Mouse (Mus musculus): ENCODE measurements at regions not wholly inside any gene's neighbourhood (a gene's known extent, or its start where the extent isn't known, plus 50 kb on each side); places are given as distances from the start of the nearest gene placed in this dataset.
A peak's percentile ranks its signal among the peaks of the same experiment; 100 is the strongest.

- no peak overlapping the region for H3K9ac ChIP-seq (ENCODE audit: low read length)
- H3K4me2 ChIP-seq (ENCODE audit: low read depth, low read length), result no peak overlapping the region
- H3K27me3 ChIP-seq (ENCODE audit: control insufficient read depth, insufficient read depth, low read length), result no peaks in the 10 kb centered on the region
- no peaks in the 10 kb centered on the region for H3K4me1 ChIP-seq (ENCODE audit: control insufficient read depth, insufficient read depth, low read length)
- no peaks in the 10 kb centered on the region for H3K9me3 ChIP-seq (replicated peaks; ENCODE audit: control insufficient read depth, low read length)
- no peak overlapping the region for H3K4me3 ChIP-seq (replicated peaks; ENCODE audit: low read length)
- no peaks in the 10 kb centered on the region for H3K36me3 ChIP-seq (ENCODE audit: control insufficient read depth, insufficient read depth, low read length)
- H3K27ac ChIP-seq (ENCODE audit: low read length), result no peak overlapping the region
- WGBS, result 73% methylated on average over 12 of the region's 12 CpGs
- ATAC-seq (ENCODE audit: insufficient read depth, low FRiP score), result peak; percentile 62; the same call in 1 of the 2 replicates
Measured at GRCm38 (mm10) chr2:160209589-160210264, 124.2 kb downstream of the Gm826 start.

GRCm38 (mm10) chr2:160208295-160208694 lies 125.7 kb downstream of the Gm826 start:
- H3K4me1 ChIP-seq (ENCODE audit: control insufficient read depth, insufficient read depth, low read length), result no peaks in the 10 kb centered on the region
- no peaks in the 10 kb centered on the region for H3K9me3 ChIP-seq (replicated peaks; ENCODE audit: control insufficient read depth, low read length)
- no peak overlapping the region for H3K4me2 ChIP-seq (ENCODE audit: low read depth, low read length)
- ATAC-seq (ENCODE audit: insufficient read depth, low FRiP score), result no peak
- no peaks in the 10 kb centered on the region for H3K27me3 ChIP-seq (ENCODE audit: control insufficient read depth, insufficient read depth, low read length)
- H3K36me3 ChIP-seq (ENCODE audit: control insufficient read depth, insufficient read depth, low read length), result no peaks in the 10 kb centered on the region
- no peak overlapping the region for H3K9ac ChIP-seq (ENCODE audit: low read length)
- no peak overlapping the region for H3K4me3 ChIP-seq (replicated peaks; ENCODE audit: low read length)
- WGBS, result 69% methylated on average over 3 of the region's 3 CpGs
- no peak overlapping the region for H3K27ac ChIP-seq (ENCODE audit: low read length)

GRCm38 (mm10) chr2:160207226-160207625 lies 126.7 kb downstream of the Gm826 start:
- no peaks in the 10 kb centered on the region for H3K36me3 ChIP-seq (ENCODE audit: control insufficient read depth, insufficient read depth, low read length)
- no peak for ATAC-seq (ENCODE audit: insufficient read depth, low FRiP score)
- no peak overlapping the region for H3K9ac ChIP-seq (ENCODE audit: low read length)
- no peak overlapping the region for H3K27ac ChIP-seq (ENCODE audit: low read length)
- no peaks in the 10 kb centered on the region for H3K27me3 ChIP-seq (ENCODE audit: control insufficient read depth, insufficient read depth, low read length)
- H3K9me3 ChIP-seq (replicated peaks; ENCODE audit: control insufficient read depth, low read length), result no peaks in the 10 kb centered on the region
- no peak overlapping the region for H3K4me3 ChIP-seq (replicated peaks; ENCODE audit: low read length)
- H3K4me1 ChIP-seq (ENCODE audit: control insufficient read depth, insufficient read depth, low read length), result no peaks in the 10 kb centered on the region
- WGBS, result 55% methylated on average over 4 of the region's 4 CpGs
- H3K4me2 ChIP-seq (ENCODE audit: low read depth, low read length), result no peak overlapping the region

GRCm38 (mm10) chr2:160192661-160193060 lies 141.3 kb downstream of the Gm826 start:
- Histone ChIP-seq H3K4me2 (ENCODE audit: low read depth, low read length) (no peak overlapping the region), H3K27me3 (ENCODE audit: control insufficient read depth, insufficient read depth, low read length) (no peaks in the 10 kb centered on the region), H3K36me3 (ENCODE audit: control insufficient read depth, insufficient read depth, low read length) (no peaks in the 10 kb centered on the region), H3K27ac (ENCODE audit: low read length) (no peak overlapping the region), H3K4me1 (ENCODE audit: control insufficient read depth, insufficient read depth, low read length) (no peaks in the 10 kb centered on the region), H3K9me3 (replicated peaks; ENCODE audit: control insufficient read depth, low read length) (no peaks in the 10 kb centered on the region), H3K4me3 (replicated peaks; ENCODE audit: low read length) (no peak overlapping the region), H3K9ac (ENCODE audit: low read length) (no peak overlapping the region)
- ATAC-seq (ENCODE audit: insufficient read depth, low FRiP score), result no peak
- 75% methylated on average over 4 of the region's 4 CpGs for WGBS

GRCm38 (mm10) chr2:160186106-160186505 lies 147.9 kb downstream of the Gm826 start:
- 64% methylated on average over 5 of the region's 5 CpGs for WGBS
- no peak overlapping the region for H3K4me2 ChIP-seq (ENCODE audit: low read depth, low read length)
- H3K4me1 ChIP-seq (ENCODE audit: control insufficient read depth, insufficient read depth, low read length), result no peaks in the 10 kb centered on the region
- H3K9ac ChIP-seq (ENCODE audit: low read length), result no peak overlapping the region
- H3K27me3 ChIP-seq (ENCODE audit: control insufficient read depth, insufficient read depth, low read length), result no peaks in the 10 kb centered on the region
- no peaks in the 10 kb centered on the region for H3K9me3 ChIP-seq (replicated peaks; ENCODE audit: control insufficient read depth, low read length)
- H3K27ac ChIP-seq (ENCODE audit: low read length), result no peak overlapping the region
- no peak for ATAC-seq (ENCODE audit: insufficient read depth, low FRiP score)
- H3K4me3 ChIP-seq (replicated peaks; ENCODE audit: low read length), result no peak overlapping the region
- no peaks in the 10 kb centered on the region for H3K36me3 ChIP-seq (ENCODE audit: control insufficient read depth, insufficient read depth, low read length)

- 69% methylated on average over 9 of the region's 9 CpGs for WGBS
- Histone ChIP-seq H3K36me3 (ENCODE audit: control insufficient read depth, insufficient read depth, low read length) (no peaks in the 10 kb centered on the region), H3K4me3 (replicated peaks; ENCODE audit: low read length) (no peak overlapping the region), H3K9me3 (replicated peaks; ENCODE audit: control insufficient read depth, low read length) (no peaks in the 10 kb centered on the region), H3K4me2 (ENCODE audit: low read depth, low read length) (no peak overlapping the region), H3K27me3 (ENCODE audit: control insufficient read depth, insufficient read depth, low read length) (no peaks in the 10 kb centered on the region), H3K9ac (ENCODE audit: low read length) (no peak overlapping the region), H3K4me1 (ENCODE audit: control insufficient read depth, insufficient read depth, low read length) (no peaks in the 10 kb centered on the region), H3K27ac (ENCODE audit: low read length) (no peak overlapping the region)
- no peak for ATAC-seq (ENCODE audit: insufficient read depth, low FRiP score)
Measured at GRCm38 (mm10) chr2:160170975-160171515, 162.9 kb downstream of the Gm826 start.

GRCm38 (mm10) chr2:160158599-160159261 lies 175.2 kb downstream of the Gm826 start:
- H3K36me3 ChIP-seq (ENCODE audit: control insufficient read depth, insufficient read depth, low read length), result no peaks in the 10 kb centered on the region
- no peaks in the 10 kb centered on the region for H3K4me1 ChIP-seq (ENCODE audit: control insufficient read depth, insufficient read depth, low read length)
- 73% methylated on average over 13 of the region's 13 CpGs for WGBS
- H3K9me3 ChIP-seq (replicated peaks; ENCODE audit: control insufficient read depth, low read length), result no peaks in the 10 kb centered on the region
- no peak overlapping the region for H3K4me2 ChIP-seq (ENCODE audit: low read depth, low read length)
- ATAC-seq (ENCODE audit: insufficient read depth, low FRiP score), result no peak
- H3K9ac ChIP-seq (ENCODE audit: low read length), result no peak overlapping the region
- H3K4me3 ChIP-seq (replicated peaks; ENCODE audit: low read length), result no peak overlapping the region
- no peaks in the 10 kb centered on the region for H3K27me3 ChIP-seq (ENCODE audit: control insufficient read depth, insufficient read depth, low read length)
- no peak overlapping the region for H3K27ac ChIP-seq (ENCODE audit: low read length)

GRCm38 (mm10) chr2:160153781-160154180 lies 180.2 kb downstream of the Gm826 start:
- Histone ChIP-seq H3K27me3 (ENCODE audit: control insufficient read depth, insufficient read depth, low read length) (no peaks in the 10 kb centered on the region), H3K4me2 (ENCODE audit: low read depth, low read length) (no peak overlapping the region), H3K27ac (ENCODE audit: low read length) (no peak overlapping the region), H3K9me3 (replicated peaks; ENCODE audit: control insufficient read depth, low read length) (no peaks in the 10 kb centered on the region), H3K9ac (ENCODE audit: low read length) (no peak overlapping the region), H3K4me1 (ENCODE audit: control insufficient read depth, insufficient read depth, low read length) (no peaks in the 10 kb centered on the region), H3K36me3 (ENCODE audit: control insufficient read depth, insufficient read depth, low read length) (no peaks in the 10 kb centered on the region), H3K4me3 (replicated peaks; ENCODE audit: low read length) (no peak overlapping the region)
- no peak for ATAC-seq (ENCODE audit: insufficient read depth, low FRiP score)
- WGBS, result 36% methylated on average over 6 of the region's 6 CpGs

GRCm38 (mm10) chr2:160152101-160152500 lies 181.9 kb downstream of the Gm826 start:
- no peak for ATAC-seq (ENCODE audit: insufficient read depth, low FRiP score)
- WGBS, result 76% methylated on average over 3 of the region's 3 CpGs

More at GRCm38 (mm10) chr2:160152101-160152500, 181.9 kb downstream of the Gm826 start:
- no peak overlapping the region for H3K9ac ChIP-seq (ENCODE audit: low read length)
- H3K4me2 ChIP-seq (ENCODE audit: low read depth, low read length), result no peak overlapping the region
- H3K4me1 ChIP-seq (ENCODE audit: control insufficient read depth, insufficient read depth, low read length), result no peaks in the 10 kb centered on the region
- no peak overlapping the region for H3K4me3 ChIP-seq (replicated peaks; ENCODE audit: low read length)
- H3K27ac ChIP-seq (ENCODE audit: low read length), result no peak overlapping the region
- H3K36me3 ChIP-seq (ENCODE audit: control insufficient read depth, insufficient read depth, low read length), result no peaks in the 10 kb centered on the region
- no peaks in the 10 kb centered on the region for H3K27me3 ChIP-seq (ENCODE audit: control insufficient read depth, insufficient read depth, low read length)
- no peaks in the 10 kb centered on the region for H3K9me3 ChIP-seq (replicated peaks; ENCODE audit: control insufficient read depth, low read length)
